Mouse (Mus musculus) thymus, adult 2 months (tissue): ENCODE measurements around the gene Smpd1. TPM values are rescaled to one million over a fixed set of nuclear protein-coding genes. Genes with fewer than 3 reads are reported as not detected.

Experiments
- DNase-seq: peaks from one replicate; pipeline ENCODE4 v3.0.0; 2021
- H3K27ac ChIP-seq: fragments of 200-500 bp; 2 replicates; pipeline ENCODE4 v1.5.1; 2012; ENCODE audit warnings: low read length, control low read depth; ENCODE audit not compliant: control insufficient read depth, insufficient read depth
- H3K27me3 ChIP-seq: fragments of 200-500 bp; 2 replicates; pipeline ENCODE4 v1.6.1; 2012; ENCODE audit warnings: mild to moderate bottlenecking, low read length, moderate library complexity, mixed read lengths; ENCODE audit not compliant: control insufficient read depth, insufficient read depth
- H3K36me3 ChIP-seq: fragments of 200-500 bp; 2 replicates; pipeline ENCODE4 v1.6.1; 2012; ENCODE audit warnings: mild to moderate bottlenecking, low read length, moderate library complexity; ENCODE audit not compliant: control insufficient read depth, insufficient read depth
- H3K4me1 ChIP-seq: fragments of 200-500 bp; replicated peaks from 2 replicates; pipeline ENCODE4 v1.6.1; 2012; ENCODE audit warnings: low read length; ENCODE audit not compliant: control insufficient read depth, insufficient read depth
- H3K4me3 ChIP-seq: fragments of 200-500 bp; 2 replicates; pipeline ENCODE4 v1.5.1; 2012; ENCODE audit warnings: mild to moderate bottlenecking, low read length, control low read depth, moderate library complexity; ENCODE audit not compliant: control insufficient read depth, insufficient read depth
- CTCF ChIP-seq: fragments of 200-500 bp; IDR thresholded peaks from 2 replicates; pipeline ENCODE4 v1.5.1; 2012; ENCODE audit warnings: mild to moderate bottlenecking, control low read depth, low read length, moderate library complexity, borderline replicate concordance; ENCODE audit not compliant: control insufficient read depth, poor library complexity, insufficient read depth; ENCODE audit errors: extremely low read depth
- POLR2A ChIP-seq: fragments of 200-500 bp; IDR thresholded peaks from 2 replicates; pipeline ENCODE4 v1.6.1; 2012; ENCODE audit warnings: mild to moderate bottlenecking, low read length, control low read depth, moderate library complexity; ENCODE audit not compliant: control insufficient read depth, poor library complexity, insufficient read depth; ENCODE audit errors: extremely low read depth
- WGBS: fragments of 180-500 bp; shearing (Covaris S2); methylation state at CpG from one replicate; pipeline ENCODE4 v1.1.7; 2018; 5-methylcytosine and 5-hydroxymethylcytosine counted together
- polyA plus RNA-seq: library from polyadenylated mRNA; depleted of rRNA; stranded (reverse); fragments of >200 nt; gene quantifications from 2 replicates; pipeline ENCODE4 v1.2.3, GENCODE M21; 2012; rRNA removed

Gene Smpd1
- 43.3 and 47.7 TPM in 2 replicates for polyA plus RNA-seq

GRCm38 (mm10) chr7:105554212-105554942 lies at the start of gene Smpd1:
Smpd1 (plus strand) TSS chr7:105554360.
- TF ChIP-seq CTCF (no peak), POLR2A (peak; percentile 33; the same call in 1 of the 2 replicates)
- Histone ChIP-seq H3K27ac (no peak within 1 kb of the TSS), H3K36me3 (no peaks in the 10 kb centered on the region; the same call in 1 of the 2 replicates), H3K4me3 (peak within 1 kb of the TSS; percentile 76), H3K4me1 (peaks cover 22% of the 10 kb centered on the region), H3K27me3 (no peaks in the 10 kb centered on the region)
- WGBS, result 3% methylated on average over 26 of the region's 26 CpGs
- peak; percentile 89 for DNase-seq

GRCm38 (mm10) chr7:105507257-105507656 lies 46.9 kb upstream of the Smpd1 start:
- TF ChIP-seq POLR2A (no peak), CTCF (no peak)
- no peak overlapping the region for H3K27ac ChIP-seq
- no peaks in the 10 kb centered on the region for H3K4me1 ChIP-seq
- no peak for DNase-seq
- 84% methylated on average over 4 of the region's 4 CpGs for WGBS
- H3K27me3 ChIP-seq, result no peaks in the 10 kb centered on the region
- no peak overlapping the region for H3K4me3 ChIP-seq
- H3K36me3 ChIP-seq, result no peaks in the 10 kb centered on the region

GRCm38 (mm10) chr7:105510143-105510542 lies 44.0 kb upstream of the Smpd1 start:
- WGBS, result 83% methylated on average over 5 of the region's 5 CpGs
- DNase-seq, result no peak

GRCm38 (mm10) chr7:105513845-105514291 lies 40.3 kb upstream of the Smpd1 start:
- Histone ChIP-seq H3K4me3 (no peak overlapping the region), H3K4me1 (no peaks in the 10 kb centered on the region), H3K27ac (no peak overlapping the region), H3K27me3 (no peaks in the 10 kb centered on the region), H3K36me3 (no peaks in the 10 kb centered on the region)
- 75% methylated on average over 5 of the region's 5 CpGs for WGBS
- TF ChIP-seq CTCF, result no peak
- no peak for TF ChIP-seq POLR2A
- DNase-seq, result no peak

More at GRCm38 (mm10) chr7:105510143-105510542, 44.0 kb upstream of the Smpd1 start:
- Histone ChIP-seq H3K27ac (no peak overlapping the region), H3K27me3 (no peaks in the 10 kb centered on the region), H3K36me3 (no peaks in the 10 kb centered on the region), H3K4me3 (no peak overlapping the region), H3K4me1 (no peaks in the 10 kb centered on the region)
- no peak for TF ChIP-seq CTCF
- no peak for TF ChIP-seq POLR2A

GRCm38 (mm10) chr7:105514561-105514960 lies 39.6 kb upstream of the Smpd1 start:
- 75% methylated on average over 5 of the region's 5 CpGs for WGBS
- Histone ChIP-seq H3K36me3 (no peaks in the 10 kb centered on the region), H3K27ac (no peak overlapping the region), H3K27me3 (no peaks in the 10 kb centered on the region), H3K4me3 (no peak overlapping the region), H3K4me1 (no peaks in the 10 kb centered on the region)
- TF ChIP-seq POLR2A (no peak), CTCF (no peak)
- DNase-seq, result no peak

GRCm38 (mm10) chr7:105515178-105515577 lies 39.0 kb upstream of the Smpd1 start:
- WGBS, result 12% methylated on average over 5 of the region's 5 CpGs
- DNase-seq, result peak; percentile 61
- H3K27me3 ChIP-seq, result no peaks in the 10 kb centered on the region

GRCm38 (mm10) chr7:105516669-105517360 lies 37.3 kb upstream of the Smpd1 start:
- 88% methylated on average over 9 of the region's 9 CpGs for WGBS
- H3K36me3 ChIP-seq, result no peaks in the 10 kb centered on the region
- no peak for DNase-seq

More at GRCm38 (mm10) chr7:105515178-105515577, 39.0 kb upstream of the Smpd1 start:
- Histone ChIP-seq H3K36me3 (no peaks in the 10 kb centered on the region), H3K4me3 (no peak overlapping the region), H3K4me1 (no peaks in the 10 kb centered on the region), H3K27ac (no peak overlapping the region)
- TF ChIP-seq CTCF, result peak; percentile 95
- TF ChIP-seq POLR2A, result no peak

More at GRCm38 (mm10) chr7:105516669-105517360, 37.3 kb upstream of the Smpd1 start:
- TF ChIP-seq CTCF (no peak), POLR2A (no peak)
- Histone ChIP-seq H3K4me3 (no peak overlapping the region), H3K4me1 (no peaks in the 10 kb centered on the region), H3K27ac (no peak overlapping the region), H3K27me3 (no peaks in the 10 kb centered on the region)
